Mouse (Mus musculus) brain, embryonic 14.5 days (tissue): ENCODE results near the gene Sys1.

ENCODE experiments used
- CTCF ChIP-seq: fragments of 200-500 bp; IDR thresholded peaks from 2 replicates; pipeline ENCODE4 v1.5.1; 2012; ENCODE audit warnings: inconsistent platforms, mild to moderate bottlenecking, moderate library complexity, borderline replicate concordance; ENCODE audit not compliant: insufficient read depth, insufficient read length; ENCODE audit errors: extremely low read depth
- POLR2A ChIP-seq: fragments of 200-500 bp; IDR thresholded peaks from 2 replicates; pipeline ENCODE4 v1.6.1; 2012; ENCODE audit warnings: mild to moderate bottlenecking, inconsistent platforms, borderline replicate concordance; ENCODE audit not compliant: poor library complexity, insufficient read depth, insufficient read length, severe bottlenecking; ENCODE audit errors: extremely low read depth

- no peak for TF ChIP-seq CTCF
- TF ChIP-seq POLR2A = no peak
These were observed 23.4 kb upstream of the Sys1 start for GRCm38 (mm10) chr2:164433278-164433895.
